Mouse (Mus musculus) neural tube, embryonic 12.5 days (tissue): ENCODE measurements around the gene Slc30a9. TPM values are rescaled to one million over a fixed set of nuclear protein-coding genes. Genes with fewer than 3 reads are reported as not detected.

ENCODE experiments used
- ATAC-seq: fragments of 200-750 bp; cut with Nextera tagmentation; 2 replicates; pipeline ENCODE4 v1.8.0; 2017; ENCODE audit warnings: low read depth, mild to moderate bottlenecking, moderate TSS enrichment, moderate library complexity; ENCODE audit not compliant: low FRiP score
- H3K27ac ChIP-seq: fragments of 300-500 bp; sonication (generic); 2 replicates; pipeline ENCODE4 v1.5.1; 2016
- H3K27me3 ChIP-seq: fragments of 300-500 bp; sonication (generic); replicated peaks from 2 replicates; pipeline ENCODE4 v1.6.1; 2016; ENCODE audit warnings: mild to moderate bottlenecking
- H3K36me3 ChIP-seq: fragments of 300-500 bp; sonication (generic); 2 replicates; pipeline ENCODE4 v1.6.1; 2016; ENCODE audit warnings: mild to moderate bottlenecking
- H3K4me1 ChIP-seq: fragments of 300-500 bp; sonication (generic); 2 replicates; pipeline ENCODE4 v1.6.1; 2016
- H3K4me2 ChIP-seq: fragments of 300-500 bp; sonication (generic); replicated peaks from 2 replicates; pipeline ENCODE4 v1.6.1; 2016; ENCODE audit warnings: mild to moderate bottlenecking
- H3K4me3 ChIP-seq: fragments of 300-500 bp; sonication (generic); 2 replicates; pipeline ENCODE4 v1.5.1; 2016
- H3K9ac ChIP-seq: fragments of 300-500 bp; sonication (generic); 2 replicates; pipeline ENCODE4 v1.6.1; 2016; ENCODE audit warnings: mild to moderate bottlenecking
- H3K9me3 ChIP-seq: fragments of 300-500 bp; sonication (generic); 2 replicates; pipeline ENCODE4 v1.6.1; 2016; ENCODE audit warnings: mild to moderate bottlenecking
- WGBS: fragments of 180-500 bp; shearing (Covaris S2); methylation state at CpG from one replicate; pipeline ENCODE4 v1.1.7; 2016; 5-methylcytosine and 5-hydroxymethylcytosine counted together
- polyA plus RNA-seq: library from polyadenylated mRNA; unstranded; fragments of >200 nt; fragmentation: Nextera tagmentation; extraction: Ambion mirVana; gene quantifications from 2 replicates; pipeline ENCODE4 v1.2.1, GENCODE M21; 2016

Gene Slc30a9
- polyA plus RNA-seq, 1 experiment from 2014 or later, result 163 TPM

DNA sequence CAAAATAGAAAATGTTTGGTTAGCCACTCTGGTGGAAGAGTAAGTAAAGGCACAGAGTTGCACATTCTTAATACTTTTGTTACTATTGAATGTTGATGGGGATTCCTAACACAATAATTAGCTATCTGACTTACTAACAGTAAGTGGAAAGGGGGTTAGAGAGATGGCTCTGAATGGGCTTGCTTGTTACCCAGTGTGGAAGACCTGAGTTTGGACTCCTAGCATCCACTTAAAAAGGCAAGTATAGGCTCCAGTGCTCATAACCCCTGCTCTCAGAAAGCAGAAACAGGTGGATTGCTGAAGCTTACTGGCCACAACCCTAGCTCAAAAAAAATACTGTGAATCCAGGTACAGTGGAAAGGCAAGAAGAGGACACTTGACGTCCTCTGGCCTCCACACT is 10.6 kb upstream of the Slc30a9 start:
- Histone ChIP-seq H3K27me3 (no peaks in the 10 kb centered on the region), H3K4me3 (no peak overlapping the region), H3K9me3 (no peaks in the 10 kb centered on the region), H3K4me2 (no peak overlapping the region), H3K27ac (no peak overlapping the region), H3K36me3 (peaks cover 9% of the 10 kb centered on the region; the same call in 1 of the 2 replicates), H3K9ac (no peak overlapping the region), H3K4me1 (no peaks in the 10 kb centered on the region)
- ATAC-seq, result no peak
- WGBS, result 96% methylated on average over 1 of the region's 1 CpGs

DNA sequence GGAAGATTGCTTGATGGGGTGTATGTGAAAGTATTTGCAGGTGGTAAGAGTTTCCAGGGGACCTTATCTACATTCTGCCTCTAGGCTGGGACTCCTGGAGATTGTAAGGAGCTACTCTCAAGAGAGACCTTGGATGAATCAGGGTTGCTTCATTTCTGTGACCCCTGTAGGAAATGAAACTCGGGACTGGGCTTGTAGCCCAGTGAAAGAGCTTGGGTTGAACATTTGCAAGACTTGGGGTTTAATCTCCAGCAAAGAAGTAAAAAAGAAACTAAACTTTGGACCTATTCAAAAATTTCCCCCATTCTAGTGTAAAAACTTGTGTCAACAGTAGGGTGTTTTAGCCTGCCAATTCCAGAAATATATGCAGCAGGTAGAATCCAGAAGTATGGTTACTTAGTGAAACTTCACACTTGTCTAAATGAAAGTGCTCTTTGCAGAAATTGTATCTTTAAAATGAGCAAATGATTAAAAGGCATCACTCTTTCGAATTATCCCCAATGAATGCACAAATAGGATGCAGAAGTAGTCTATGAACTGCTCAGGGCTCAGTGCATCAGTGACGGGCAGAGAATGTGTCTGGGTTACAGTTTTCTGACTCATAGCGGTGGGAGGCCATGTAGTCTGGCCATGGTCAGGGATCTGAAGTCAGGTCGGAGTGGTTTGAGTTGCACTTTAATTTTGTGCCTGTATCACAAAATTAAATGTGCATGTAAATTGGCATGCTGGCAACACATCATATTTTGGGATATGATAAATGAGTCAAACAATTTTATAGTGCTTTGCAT is 9.5 kb upstream of the Slc30a9 start:
- ATAC-seq, result no peak
- Histone ChIP-seq H3K4me1 (no peaks in the 10 kb centered on the region), H3K9me3 (no peaks in the 10 kb centered on the region), H3K27ac (no peak overlapping the region), H3K27me3 (no peaks in the 10 kb centered on the region), H3K4me3 (no peak overlapping the region), H3K9ac (no peak overlapping the region), H3K4me2 (no peak overlapping the region), H3K36me3 (peaks cover 5% of the 10 kb centered on the region; the same call in 1 of the 2 replicates)
- WGBS, result 92% methylated on average over 5 of the region's 5 CpGs

DNA sequence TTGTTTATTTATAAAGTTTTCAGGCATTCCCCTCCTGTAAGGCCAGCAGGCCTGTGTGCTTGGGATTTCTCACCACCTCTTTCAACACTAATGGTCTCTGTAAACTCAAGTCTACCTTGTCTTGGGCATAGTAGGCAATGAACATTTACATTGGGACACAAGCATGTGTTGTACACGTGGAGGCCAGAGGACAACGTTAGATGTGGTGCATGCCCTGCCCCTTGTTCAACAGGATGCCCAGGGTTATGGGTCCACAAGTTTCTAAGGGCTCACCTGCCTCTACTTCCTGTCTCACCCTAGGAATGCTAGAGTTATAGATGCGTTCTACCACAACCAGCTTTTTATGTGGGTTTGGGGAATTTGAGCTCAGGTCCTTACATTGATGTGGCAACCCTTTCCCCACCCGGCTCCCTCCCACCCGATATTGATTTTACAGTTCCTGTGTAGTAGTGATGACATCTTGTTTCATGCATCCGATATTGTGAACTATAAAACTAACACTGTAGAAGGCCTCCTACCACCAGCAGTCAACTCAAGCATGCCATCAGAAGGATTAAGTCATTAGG is 6.8 kb upstream of the Slc30a9 start:
- H3K27ac ChIP-seq, result no peak overlapping the region
- H3K4me2 ChIP-seq, result no peak overlapping the region
- no peaks in the 10 kb centered on the region for H3K36me3 ChIP-seq
- WGBS, result 95% methylated on average over 6 of the region's 6 CpGs
- ATAC-seq, result no peak
- no peaks in the 10 kb centered on the region for H3K4me1 ChIP-seq
- H3K27me3 ChIP-seq, result no peaks in the 10 kb centered on the region
- H3K9me3 ChIP-seq, result no peaks in the 10 kb centered on the region
- no peak overlapping the region for H3K4me3 ChIP-seq
- no peak overlapping the region for H3K9ac ChIP-seq

DNA sequence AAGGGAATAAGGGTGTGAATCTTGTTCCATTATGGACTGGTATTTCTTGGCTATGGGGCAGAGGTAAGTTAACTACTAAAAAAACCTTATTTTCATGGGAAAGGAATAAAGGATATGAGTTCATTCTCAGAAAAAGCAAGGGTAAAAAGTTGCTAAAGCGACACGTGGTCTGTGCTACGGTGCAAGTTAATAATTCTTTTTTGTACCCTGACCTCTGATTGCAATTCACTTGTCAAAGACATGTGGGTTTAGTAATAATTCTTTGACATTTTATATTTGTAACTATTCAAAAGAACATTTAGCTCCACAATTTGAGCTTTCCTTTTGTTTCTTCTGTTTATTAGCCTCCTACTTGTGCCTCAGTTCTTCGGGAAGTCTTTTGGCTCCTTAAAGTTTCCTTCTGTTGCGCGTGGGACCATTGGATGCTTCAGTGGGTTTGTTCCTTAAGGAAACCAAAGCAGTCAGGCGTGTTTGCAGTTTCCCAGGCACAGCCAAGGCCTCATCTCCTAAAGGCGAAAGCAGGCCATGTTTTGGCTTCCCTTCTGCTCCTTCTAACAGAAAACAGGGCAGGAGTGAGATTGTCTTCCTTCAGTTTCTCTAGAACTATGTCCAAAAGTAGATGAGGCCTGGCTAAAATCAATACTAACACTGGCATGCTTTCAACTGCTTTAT is 5.7 kb upstream of the Slc30a9 start:
- Histone ChIP-seq H3K27ac (no peak overlapping the region), H3K36me3 (no peaks in the 10 kb centered on the region), H3K9me3 (no peaks in the 10 kb centered on the region), H3K27me3 (no peaks in the 10 kb centered on the region), H3K9ac (no peak overlapping the region), H3K4me3 (no peak overlapping the region), H3K4me2 (no peak overlapping the region), H3K4me1 (no peaks in the 10 kb centered on the region)
- no peak for ATAC-seq
- 96% methylated on average over 8 of the region's 8 CpGs for WGBS

DNA sequence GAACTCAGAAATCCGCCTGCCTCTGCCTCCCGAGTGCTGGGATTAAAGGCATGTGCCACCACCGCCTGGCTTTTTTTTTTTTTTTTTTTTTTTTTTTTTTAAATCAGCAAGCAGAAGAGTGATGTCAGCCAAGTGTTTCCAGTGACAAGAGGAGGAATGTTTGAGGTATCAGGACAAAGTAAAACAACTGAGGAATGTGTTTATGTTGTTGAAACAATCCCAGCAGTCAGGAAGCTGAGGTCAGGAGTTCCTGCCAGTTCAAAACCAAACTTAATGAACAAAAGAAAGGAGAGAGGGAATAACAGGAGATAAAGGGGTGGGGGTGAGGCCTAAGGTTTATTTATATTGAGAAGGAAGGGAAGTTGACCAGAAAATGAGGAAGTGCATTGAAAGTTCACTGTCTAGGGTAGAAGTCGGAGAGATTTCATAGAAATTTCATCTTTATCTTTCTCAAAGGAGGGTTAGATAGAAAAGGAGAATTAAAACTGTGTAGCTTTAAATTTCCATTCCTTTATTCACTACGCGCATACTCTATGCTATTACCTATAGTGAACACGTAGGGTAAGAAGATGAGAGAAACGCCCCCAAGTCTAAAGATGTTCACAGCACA is 4.9 kb upstream of the Slc30a9 start:
- no peaks in the 10 kb centered on the region for H3K36me3 ChIP-seq
- no peak for ATAC-seq

DNA sequence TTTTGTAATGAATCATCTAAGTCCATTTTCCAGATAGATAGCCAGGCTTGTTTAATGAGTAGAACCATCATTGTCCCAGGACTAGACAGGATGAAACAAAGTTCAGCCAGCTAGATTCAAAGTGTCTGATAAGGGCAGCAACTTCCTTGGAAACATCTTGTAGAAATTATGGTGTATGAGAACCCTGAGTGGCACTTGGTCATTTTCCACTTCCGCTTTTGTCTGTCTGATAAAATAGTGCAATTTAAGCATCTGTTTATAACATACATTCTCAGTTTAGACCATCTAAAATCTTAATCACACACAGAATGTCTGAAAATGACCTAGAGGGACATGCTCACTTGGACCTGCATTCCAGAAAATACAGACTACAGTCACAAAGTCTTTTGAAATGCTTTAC is 2.9 kb upstream of the Slc30a9 start:
- peaks cover 9% of the 10 kb centered on the region for H3K4me1 ChIP-seq
- no peak overlapping the region for H3K27ac ChIP-seq
- no peak overlapping the region for H3K9ac ChIP-seq
- no peak overlapping the region for H3K4me2 ChIP-seq
- no peaks in the 10 kb centered on the region for H3K9me3 ChIP-seq
- no peak overlapping the region for H3K4me3 ChIP-seq
- H3K36me3 ChIP-seq, result no peaks in the 10 kb centered on the region
- ATAC-seq, result no peak
- 89% methylated on average over 1 of the region's 1 CpGs for WGBS
- H3K27me3 ChIP-seq, result no peaks in the 10 kb centered on the region

More for the DNA sequence above, 4.9 kb upstream of the Slc30a9 start:
- H3K4me2 ChIP-seq, result no peak overlapping the region
- H3K9me3 ChIP-seq, result no peaks in the 10 kb centered on the region
- 88% methylated on average over 8 of the region's 8 CpGs for WGBS
- H3K27ac ChIP-seq, result no peak overlapping the region
- H3K4me3 ChIP-seq, result no peak overlapping the region
- H3K4me1 ChIP-seq, result no peaks in the 10 kb centered on the region
- no peaks in the 10 kb centered on the region for H3K27me3 ChIP-seq
- H3K9ac ChIP-seq, result no peak overlapping the region

DNA sequence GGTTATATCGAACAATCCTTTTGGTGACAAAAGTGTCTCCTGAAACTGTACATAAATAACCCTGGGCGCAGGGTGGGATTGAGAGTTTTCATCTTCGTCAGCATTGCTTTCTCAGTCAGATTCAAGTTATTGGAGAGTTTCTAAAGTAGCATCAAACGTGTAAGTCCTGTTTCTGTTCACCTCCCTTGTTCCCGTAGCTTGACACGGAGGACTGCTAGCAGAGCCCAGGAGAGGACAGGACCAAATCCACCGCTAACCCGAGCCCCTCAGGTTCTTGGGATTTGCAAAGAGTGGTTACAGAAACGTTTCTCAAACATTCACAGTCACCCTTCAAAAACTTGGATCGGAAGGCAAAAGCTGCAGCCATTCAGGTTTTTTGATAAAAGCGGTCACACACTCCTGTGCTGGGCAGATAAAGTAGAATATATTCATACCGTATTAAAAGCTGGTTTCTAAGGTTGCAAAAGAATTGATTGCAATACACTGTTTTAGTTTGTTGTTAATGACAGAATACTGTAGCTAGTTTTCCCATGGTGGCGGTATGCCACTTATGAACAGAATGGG is 986 bp downstream of the Slc30a9 start:
- no peak overlapping the region for H3K27ac ChIP-seq
- peak overlapping the region; percentile 97 for H3K4me3 ChIP-seq
- H3K27me3 ChIP-seq, result no peaks in the 10 kb centered on the region
- peak overlapping the region; percentile 90 for H3K9ac ChIP-seq
- H3K36me3 ChIP-seq, result no peaks in the 10 kb centered on the region
- 37% methylated on average over 13 of the region's 13 CpGs for WGBS
- H3K4me1 ChIP-seq, result peaks cover 13% of the 10 kb centered on the region
- no peaks in the 10 kb centered on the region for H3K9me3 ChIP-seq
- no peak for ATAC-seq
- H3K4me2 ChIP-seq, result peak overlapping the region; percentile 89

DNA sequence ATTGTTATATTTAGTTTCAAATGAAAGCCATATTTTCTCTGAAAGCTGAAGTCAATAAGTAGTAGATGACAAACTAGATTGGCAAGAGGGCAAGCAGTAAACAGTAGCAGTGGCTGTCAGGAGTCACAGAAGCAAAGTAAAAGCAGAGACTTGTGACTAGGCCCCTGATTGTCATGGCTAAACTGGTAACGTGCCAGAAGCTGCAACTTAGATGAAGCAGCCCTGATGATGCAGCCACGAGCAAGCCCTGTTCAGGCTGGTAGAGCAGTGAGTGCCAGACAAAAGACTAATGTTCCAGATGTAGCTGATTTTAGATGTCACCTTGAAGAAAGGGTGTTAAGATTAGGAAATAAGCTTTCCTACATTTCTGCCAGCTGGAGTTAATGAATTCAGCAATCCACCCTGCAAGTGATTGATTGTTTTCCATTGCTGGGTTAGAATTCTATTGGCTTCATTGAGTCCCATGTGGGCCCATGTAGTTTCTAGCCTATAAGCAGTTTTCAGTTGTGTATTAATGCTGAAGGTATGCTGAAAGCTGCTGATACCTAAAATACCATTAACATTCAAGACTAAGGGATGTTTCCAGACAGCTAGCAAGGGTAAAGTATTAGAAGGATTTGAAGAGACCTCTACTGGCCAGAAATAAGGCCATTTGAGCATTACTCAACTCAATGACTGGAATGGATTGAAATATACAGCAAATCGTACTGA is 5.2 kb downstream of the Slc30a9 start:
- no peaks in the 10 kb centered on the region for H3K27me3 ChIP-seq
- H3K4me3 ChIP-seq, result no peak overlapping the region
- H3K9me3 ChIP-seq, result no peaks in the 10 kb centered on the region
- no peak overlapping the region for H3K27ac ChIP-seq
- 83% methylated on average over 3 of the region's 3 CpGs for WGBS
- H3K4me1 ChIP-seq, result peaks cover 13% of the 10 kb centered on the region
- no peak overlapping the region for H3K9ac ChIP-seq
- H3K36me3 ChIP-seq, result no peaks in the 10 kb centered on the region
- H3K4me2 ChIP-seq, result no peak overlapping the region
- ATAC-seq, result no peak

DNA sequence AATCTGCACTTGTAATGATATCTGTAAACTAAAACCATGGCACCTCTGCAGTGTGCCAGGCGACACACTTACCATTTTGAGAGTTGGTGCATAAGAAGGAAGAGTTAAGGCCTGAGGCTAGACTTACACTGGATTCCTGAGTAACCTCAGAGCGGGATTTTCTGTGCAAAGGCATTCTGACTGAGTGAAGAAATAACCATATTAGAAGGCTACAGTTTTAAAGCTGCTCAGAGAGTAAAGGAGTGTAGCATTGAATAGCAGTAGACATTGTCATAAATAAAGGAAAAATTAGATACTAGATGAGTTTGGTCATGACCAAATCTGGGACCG is 5.7 kb downstream of the Slc30a9 start:
- 97% methylated on average over 3 of the region's 3 CpGs for WGBS
- Histone ChIP-seq H3K4me3 (no peak overlapping the region), H3K9me3 (no peaks in the 10 kb centered on the region), H3K36me3 (peaks cover 1% of the 10 kb centered on the region; the same call in 1 of the 2 replicates), H3K4me1 (peaks cover 12% of the 10 kb centered on the region), H3K9ac (no peak overlapping the region), H3K27ac (no peak overlapping the region), H3K27me3 (no peaks in the 10 kb centered on the region), H3K4me2 (no peak overlapping the region)
- no peak for ATAC-seq

DNA sequence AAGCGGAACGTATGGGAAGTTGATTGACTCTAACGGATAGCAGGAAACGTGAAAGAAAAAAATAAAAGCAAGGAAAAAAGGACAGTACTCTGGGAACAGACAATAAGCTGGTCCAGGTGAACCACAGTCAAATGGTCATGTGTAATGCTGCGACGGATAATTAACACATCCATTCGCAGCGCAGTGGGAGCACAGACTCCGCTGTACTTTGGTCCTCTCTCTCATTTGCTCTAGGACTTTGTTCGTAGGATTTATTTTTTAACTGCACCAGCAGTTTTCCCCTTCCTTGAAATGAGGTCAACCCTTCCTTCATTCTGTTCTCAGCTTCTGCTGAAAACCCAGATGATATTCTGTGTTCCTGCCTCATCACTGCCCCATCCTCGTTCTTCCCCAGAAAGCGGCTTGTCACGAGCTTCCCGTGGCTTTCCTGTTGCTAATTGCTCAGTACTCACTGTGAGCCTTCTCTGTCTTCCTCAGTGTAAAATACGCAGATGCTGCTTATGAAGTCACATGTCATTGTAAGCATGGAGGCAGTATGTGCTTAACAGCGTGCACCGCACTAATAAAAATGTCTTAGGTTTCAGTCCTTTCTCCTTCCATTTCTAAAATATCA is 15.0 kb downstream of the Slc30a9 start:
- ATAC-seq, result no peak
- H3K27ac ChIP-seq, result no peak overlapping the region
- H3K4me2 ChIP-seq, result no peak overlapping the region
- H3K27me3 ChIP-seq, result no peaks in the 10 kb centered on the region
- no peaks in the 10 kb centered on the region for H3K4me1 ChIP-seq
- H3K36me3 ChIP-seq, result peaks cover 15% of the 10 kb centered on the region
- 90% methylated on average over 17 of the region's 17 CpGs for WGBS
- no peaks in the 10 kb centered on the region for H3K9me3 ChIP-seq
- no peak overlapping the region for H3K4me3 ChIP-seq
- no peak overlapping the region for H3K9ac ChIP-seq

DNA sequence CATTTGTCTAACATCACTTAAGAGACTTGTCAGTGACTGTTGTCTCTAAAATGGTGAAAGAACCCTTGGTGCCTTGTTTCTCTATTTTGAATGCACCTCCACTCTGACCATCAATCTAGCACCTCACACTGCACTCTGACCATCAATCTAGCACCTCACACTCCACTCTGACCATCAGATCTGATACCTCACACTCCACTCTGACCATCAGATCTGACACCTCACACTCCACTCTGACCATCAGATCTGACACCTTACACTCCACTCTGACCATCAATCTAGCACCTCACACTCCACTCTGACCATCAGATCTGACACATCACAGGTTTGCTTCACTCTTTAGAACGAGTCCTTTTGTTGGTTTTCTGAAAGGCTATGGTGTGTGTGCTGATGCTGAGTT is 17.3 kb downstream of the Slc30a9 start:
- no peaks in the 10 kb centered on the region for H3K4me1 ChIP-seq
- no peak overlapping the region for H3K4me2 ChIP-seq
- ATAC-seq, result no peak
- no peak overlapping the region for H3K27ac ChIP-seq
- no peak overlapping the region for H3K9ac ChIP-seq
- H3K4me3 ChIP-seq, result no peak overlapping the region
- WGBS, result 66% methylated on average over 1 of the region's 1 CpGs
- H3K9me3 ChIP-seq, result no peaks in the 10 kb centered on the region
- 0 out of 2 replicates have a peak, but pooled peaks cover under 1% of the 10 kb centered on the region for H3K36me3 ChIP-seq
- H3K27me3 ChIP-seq, result no peaks in the 10 kb centered on the region
